Mouse (Mus musculus): ENCODE results near the gene Nrarp.

The Nrarp gene

GRCm38 (mm10) chr2:25173821-25174220 is 6.7 kb upstream of the Nrarp start:
- CTCF ChIA-PET = interaction anchor here (0.6 kb wide), 1 partner anchor 125 kb away, joined by 3 read pairs; no protein-coding TSS in a partner anchor

DNA sequence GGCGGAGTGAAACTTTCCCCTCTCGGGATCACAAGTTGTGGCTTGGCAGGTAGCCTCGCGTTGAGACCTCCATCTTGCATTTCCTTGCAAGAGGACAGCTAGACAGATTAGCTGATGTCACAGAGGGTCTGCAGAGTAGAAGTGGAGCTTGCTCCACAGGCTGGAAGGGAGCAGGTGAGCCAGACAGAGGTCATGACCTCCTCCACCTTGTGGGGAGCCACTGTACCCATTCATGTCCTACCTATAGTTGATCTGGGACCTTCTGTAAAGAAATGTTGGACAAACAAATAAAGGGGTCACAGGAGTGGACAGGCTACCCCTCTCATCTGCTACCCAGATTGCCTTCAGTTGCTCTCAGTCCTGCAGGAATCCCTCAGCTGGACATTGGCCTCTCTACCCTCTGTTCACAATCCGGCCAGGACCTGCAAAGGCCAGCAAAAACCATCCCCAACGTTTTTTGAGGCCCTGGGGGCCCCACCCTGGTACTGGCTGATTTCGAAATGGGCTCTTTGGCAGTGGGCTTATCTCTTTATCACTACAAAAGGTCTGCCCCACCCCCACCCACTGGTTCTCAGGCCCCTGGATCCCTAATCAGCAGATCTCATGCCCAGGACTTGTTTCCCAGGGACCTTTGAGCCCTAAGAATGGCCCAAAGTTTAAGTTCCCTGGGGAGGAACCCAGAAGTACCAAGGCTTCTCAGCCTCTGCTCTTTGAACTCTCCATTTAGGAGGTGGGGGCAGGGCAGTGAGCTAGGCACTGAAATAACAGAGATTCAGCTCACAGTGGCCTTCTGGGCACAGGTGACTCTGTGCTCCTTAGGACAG is 5.5 kb upstream of the Nrarp start:
- CTCF ChIA-PET = interaction anchor here (0.7 kb wide), 1 partner anchor 63 kb away, joined by 3 read pairs; no protein-coding TSS in a partner anchor

DNA sequence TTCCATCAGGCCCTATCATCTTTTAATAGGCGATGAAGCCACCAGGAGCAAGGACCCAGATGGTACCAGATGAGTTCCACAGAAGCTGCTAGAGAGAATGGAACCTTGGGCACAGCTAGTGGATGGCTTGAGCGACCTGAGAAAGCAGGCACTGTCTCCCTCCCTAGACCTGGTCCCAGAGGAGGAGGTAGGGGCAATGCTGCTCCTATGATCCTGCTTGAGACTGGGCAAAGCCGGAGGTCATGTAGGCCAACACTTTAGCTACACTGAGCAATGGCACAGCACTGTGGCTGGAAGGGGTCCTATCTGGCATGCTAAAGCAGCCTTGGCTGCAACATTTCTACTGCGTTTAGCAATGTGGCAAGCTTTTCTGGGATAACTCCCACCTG is 4.9 kb upstream of the Nrarp start:
- CTCF ChIA-PET = no interaction called here

DNA sequence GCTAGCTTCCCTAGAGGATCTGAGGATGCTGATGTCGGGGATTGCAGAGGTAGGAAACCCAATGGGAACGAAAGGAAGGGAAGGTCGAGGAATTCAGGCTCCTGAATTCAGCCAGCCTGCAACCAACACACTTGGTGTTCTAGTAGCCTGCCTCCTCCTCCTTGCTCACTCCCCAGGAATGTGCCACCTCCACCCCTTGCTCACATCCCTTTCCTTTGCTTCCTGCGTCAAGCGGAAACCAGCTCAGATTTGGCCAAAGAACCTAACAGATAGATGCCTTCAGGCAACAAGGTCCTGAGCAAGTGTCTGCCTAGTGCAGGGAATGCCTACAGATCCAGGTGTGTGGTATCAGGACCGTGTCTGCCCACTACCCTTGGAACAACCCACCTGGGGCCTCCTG is 4.0 kb upstream of the Nrarp start:
- CTCF ChIA-PET = no interaction called here

GRCm38 (mm10) chr2:25177076-25177475 is 3.5 kb upstream of the Nrarp start:
- CTCF ChIA-PET = no interaction called here

DNA sequence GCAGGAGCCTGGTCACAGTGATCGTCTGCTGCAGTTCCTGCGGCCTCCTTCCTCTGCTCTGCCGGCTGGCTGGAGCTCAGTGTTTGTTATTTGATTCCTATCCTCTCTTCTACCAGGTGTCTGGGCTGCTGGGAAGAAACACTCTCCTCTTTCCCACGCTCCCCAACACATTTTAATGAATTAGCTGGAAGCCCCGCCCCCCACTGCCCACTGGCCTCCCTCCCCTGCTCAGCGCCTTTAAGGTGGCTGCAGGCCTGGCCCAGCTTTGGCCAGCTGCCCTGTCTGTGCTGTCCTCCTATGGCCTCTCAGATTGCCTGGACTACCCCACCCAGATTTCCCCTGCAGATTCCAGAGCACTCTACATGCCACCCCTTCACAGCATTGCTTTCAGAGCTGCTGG is 2.9 kb upstream of the Nrarp start:
- CTCF ChIA-PET = no interaction called here

DNA sequence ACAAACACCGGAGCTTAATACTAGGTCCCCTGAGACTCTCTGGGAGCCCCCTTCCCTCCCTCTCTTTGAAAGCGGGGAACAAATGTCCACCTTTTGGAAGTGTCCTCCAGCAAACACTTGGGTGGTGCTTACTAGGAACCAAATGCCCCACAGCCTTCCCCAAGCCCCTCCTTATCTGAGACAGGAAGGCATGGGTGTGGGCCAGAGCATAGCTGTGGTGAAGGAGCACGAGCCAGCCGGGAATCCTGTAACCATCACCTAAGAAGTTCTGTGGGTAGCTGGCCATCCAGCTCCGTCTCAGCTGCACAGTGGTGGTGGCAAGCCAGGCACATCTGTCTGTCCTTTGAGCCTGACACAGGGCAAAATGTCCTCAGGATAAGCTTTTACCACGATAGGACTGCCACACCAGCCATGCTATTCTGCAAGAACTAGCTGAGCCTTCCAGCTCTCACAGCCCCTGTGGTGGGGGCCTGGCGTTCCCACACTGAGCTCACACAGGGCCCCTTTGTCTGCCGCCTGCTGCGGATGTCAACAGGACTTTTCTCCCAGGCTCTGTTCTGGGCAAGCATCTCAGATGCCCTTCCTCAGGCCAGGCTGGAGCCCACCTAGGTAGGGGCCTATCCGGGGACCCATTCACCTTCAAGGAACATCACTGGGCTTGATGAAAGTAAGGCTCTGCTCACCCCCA is 2.1 kb upstream of the Nrarp start:
- CTCF ChIA-PET = no interaction called here

GRCm38 (mm10) chr2:25179566-25180217 is 866 bp upstream of the Nrarp start:
- CTCF ChIA-PET = interaction anchor here (0.7 to 1.3 kb wide), 2 partner anchors 11 to 115 kb away, joined by 5 to 6 read pairs; no protein-coding TSS in a partner anchor

DNA sequence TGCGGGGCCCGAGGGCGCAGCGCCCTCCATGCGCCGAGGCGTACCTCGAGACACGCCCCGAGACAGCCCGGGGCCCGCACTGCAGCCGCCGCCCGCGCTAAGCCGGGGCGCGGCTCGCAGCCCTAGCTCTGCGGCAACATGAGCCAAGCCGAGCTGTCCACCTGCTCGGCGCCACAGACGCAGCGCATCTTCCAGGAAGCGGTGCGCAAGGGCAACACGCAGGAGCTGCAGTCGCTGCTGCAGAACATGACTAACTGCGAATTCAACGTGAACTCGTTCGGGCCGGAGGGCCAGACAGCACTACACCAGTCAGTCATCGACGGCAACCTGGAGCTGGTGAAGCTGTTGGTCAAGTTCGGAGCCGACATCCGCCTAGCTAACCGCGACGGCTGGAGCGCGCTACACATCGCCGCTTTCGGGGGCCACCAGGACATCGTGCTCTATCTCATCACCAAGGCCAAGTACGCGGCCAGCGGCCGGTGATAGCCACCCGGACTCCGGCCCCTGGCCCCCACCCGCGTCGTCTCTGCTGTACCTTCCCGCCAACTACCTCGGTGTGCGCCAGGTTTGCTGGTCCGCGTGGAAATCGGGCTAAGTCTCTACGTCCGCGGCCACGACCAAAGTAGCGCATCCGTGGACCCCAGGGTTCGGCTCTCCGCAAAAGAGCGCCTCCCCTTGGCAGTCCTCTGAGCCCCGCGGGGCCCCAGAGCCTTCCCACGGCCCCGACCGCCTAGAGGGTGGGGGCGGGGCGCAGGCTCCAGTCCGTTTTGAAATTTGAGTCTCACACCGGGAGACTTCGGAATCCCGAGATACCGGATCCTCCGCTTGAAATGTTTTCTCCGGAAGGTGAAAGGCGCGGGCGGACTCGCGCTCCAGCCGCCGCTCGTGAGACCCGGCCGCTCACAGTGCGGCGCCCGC is 674 bp downstream of the Nrarp start:
- CTCF ChIA-PET = interaction anchor here (1.0 to 1.3 kb wide), 3 partner anchors 10 to 43 kb away, joined by 3 to 5 read pairs (median 3); partner anchors contain the start of gene Tubb4b

DNA sequence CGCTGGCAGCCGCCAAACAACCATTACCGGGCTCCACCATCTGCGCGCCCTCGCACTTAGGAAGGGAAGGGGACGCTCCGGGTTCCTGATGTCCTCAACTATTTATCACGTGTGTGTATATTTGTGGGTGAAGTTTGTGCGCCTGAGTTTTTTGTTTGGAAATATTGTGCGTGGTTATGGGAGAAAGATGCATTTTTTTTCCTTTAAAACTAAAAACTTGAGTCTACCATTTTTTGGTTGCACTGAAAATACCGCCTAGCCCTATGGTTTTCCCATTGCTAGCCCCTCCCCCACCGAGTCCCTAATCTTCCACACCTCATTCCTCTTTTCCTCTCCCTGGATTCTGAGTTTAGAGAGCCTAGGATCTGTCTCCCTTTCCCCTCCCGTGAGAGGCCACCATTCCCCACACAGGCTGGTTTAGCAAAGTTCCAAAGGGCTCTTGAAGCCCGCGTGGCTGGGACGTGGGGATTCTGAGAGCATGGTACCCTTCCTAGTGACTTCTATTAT is 1.4 kb downstream of the Nrarp start:
- CTCF ChIA-PET = no interaction called here

GRCm38 (mm10) chr2:25182664-25183063 is 2.1 kb downstream of the Nrarp start:
- CTCF ChIA-PET = interaction anchor here (0.6 kb wide), 1 partner anchor 292 kb away, joined by 4 read pairs; no protein-coding TSS in a partner anchor

- CTCF ChIA-PET = no interaction called here
Observed at GRCm38 (mm10) chr2:25183336-25183735, 2.8 kb downstream of the Nrarp start.

GRCm38 (mm10) chr2:25184496-25184895 is 3.9 kb downstream of the Nrarp start:
- CTCF ChIA-PET = no interaction called here

DNA sequence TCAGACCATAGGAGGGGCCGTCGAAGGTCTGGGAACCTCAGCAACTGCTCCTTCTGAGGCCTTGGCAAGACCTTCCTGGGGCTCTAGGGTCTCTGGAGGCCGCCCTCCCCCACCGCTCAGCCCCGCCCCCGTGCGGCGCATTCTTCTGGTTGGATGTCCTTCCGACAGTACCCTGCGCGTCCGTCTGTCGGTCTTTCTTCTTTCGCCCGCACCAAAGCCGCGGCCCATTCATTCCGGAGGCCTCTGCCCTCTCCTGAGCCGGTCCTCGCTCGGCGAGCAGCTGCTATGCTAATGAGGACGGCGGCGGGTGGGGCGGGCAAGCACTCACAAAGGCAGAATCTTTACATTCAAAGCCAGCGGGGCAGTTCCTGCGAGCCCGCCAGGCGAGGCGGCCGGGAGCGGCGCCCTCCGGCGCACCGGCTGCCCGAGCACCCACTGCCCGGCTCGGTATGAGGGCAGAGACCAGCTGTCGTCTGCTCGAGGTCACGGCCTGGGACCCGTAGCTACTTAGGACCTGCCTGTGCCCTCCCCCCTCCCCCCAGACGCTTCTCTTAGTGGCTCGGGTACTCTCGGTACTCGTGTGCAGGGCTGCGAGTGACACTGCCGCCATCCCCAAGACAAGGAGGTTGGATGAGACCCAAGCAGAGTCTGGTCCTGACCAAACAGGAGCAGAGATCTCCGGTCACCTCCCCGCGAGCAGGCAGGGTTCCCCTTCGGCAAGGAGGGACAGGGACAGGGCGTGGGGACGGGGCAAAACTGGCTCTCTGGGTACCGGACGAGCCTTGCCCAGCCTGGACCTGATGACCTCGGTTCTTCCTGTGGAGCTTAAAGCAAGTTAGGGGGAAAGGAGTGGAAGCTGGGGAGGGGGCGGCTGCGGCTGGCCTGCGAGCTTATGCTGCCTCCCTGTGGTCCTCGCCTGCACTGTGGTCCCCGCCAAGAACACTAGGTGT is 5.3 kb downstream of the Nrarp start:
- CTCF ChIA-PET = no interaction called here

GRCm38 (mm10) chr2:25186575-25186930 is 6.0 kb downstream of the Nrarp start:
- CTCF ChIA-PET = no interaction called here

DNA sequence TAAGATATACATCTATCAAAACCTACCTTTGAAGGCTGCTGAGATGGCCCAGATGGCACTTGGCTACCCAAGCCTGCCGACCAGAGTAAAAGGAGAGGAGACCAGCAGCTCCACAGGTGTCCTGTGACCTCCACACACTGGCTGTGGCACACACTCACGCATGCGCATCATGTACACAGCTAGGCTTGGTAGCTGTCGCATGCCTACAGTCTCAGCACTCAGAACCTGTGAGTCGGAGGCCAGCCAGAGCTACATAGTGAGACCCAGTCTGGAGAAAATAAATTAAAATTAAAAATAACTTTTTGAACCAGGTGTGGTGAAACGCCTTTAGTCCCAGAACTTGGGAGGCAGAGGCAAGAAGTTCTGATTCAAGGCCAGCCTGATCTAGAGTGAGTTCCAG is 7.3 kb downstream of the Nrarp start:
- CTCF ChIA-PET = no interaction called here

DNA sequence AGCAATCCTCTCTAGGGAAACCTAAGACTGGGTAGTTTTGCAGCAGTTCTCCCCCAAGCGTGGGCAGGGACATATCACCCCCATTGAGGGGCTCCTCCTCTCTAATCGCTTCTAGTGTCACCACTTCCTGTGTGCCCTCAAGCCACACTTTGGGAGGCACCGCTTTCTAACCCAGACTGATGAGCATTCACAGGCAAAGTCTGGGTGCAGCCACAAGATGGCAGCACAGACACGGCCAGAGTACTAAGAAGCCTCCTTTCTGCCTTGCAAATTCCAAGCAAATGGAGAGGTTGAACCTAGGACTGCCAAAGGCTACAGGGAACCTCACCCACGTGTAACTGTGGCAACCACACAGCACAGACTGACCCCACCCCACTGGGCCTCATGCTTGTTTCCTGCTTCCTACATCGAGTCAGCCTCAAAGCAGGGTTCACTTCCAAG is 12.8 kb downstream of the Nrarp start:
- CTCF ChIA-PET = interaction anchor here (0.6 to 1.7 kb wide), 6 partner anchors 13 to 99 kb away, joined by 3 to 12 read pairs (median 4); partner anchors contain the start of gene Nrarp

GRCm38 (mm10) chr2:25194006-25194405 is 13.4 kb downstream of the Nrarp start:
- CTCF ChIA-PET = interaction anchor here (0.5 to 1.7 kb wide), 7 partner anchors 13 to 311 kb away, joined by 3 to 10 read pairs (median 4); partner anchors contain the start of genes Nrarp and Tprn

DNA sequence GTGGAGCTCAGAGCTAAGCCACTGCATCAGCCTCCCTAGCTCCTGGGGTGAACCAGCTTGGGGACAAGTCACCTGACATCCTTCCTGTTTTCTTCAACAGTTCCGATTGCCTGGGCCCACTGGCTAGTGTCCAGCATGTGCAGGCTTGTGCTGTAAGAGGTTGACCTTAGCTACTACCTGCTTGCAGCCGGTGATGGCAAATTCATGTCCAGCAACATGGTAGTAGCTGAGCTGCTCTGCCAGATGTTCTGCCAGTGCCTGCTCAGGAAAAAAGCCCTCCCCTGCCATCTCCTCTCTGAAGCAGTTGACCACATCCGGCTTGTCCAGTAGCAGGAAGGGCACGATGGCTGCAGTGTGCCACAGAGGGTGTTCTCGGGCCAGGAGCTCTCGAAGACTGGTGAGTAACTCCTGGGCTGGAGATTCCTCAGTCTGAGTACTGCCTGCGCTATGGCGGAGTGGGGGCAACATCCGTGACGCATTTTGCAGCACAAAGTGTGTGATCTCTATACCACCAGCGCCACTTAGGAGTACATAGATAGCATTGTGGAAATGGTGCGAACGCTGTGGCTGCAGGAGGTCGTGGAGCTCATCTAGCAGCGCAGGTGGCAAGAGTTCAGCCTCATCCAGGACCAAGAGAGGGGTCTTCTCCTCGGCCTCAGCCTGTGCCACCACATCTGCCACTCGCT is 14.1 kb downstream of the Nrarp start:
- CTCF ChIA-PET = interaction anchor here (0.5 to 1.7 kb wide), 6 partner anchors 14 to 312 kb away, joined by 3 to 10 read pairs (median 4); partner anchors contain the start of genes Nrarp and Tprn
